Mouse (Mus musculus) layer of hippocampus, adult 11-12 months (tissue): ENCODE measurements around the gene Acad12.
"Not testable (repeated sequence)": the region's sequence is repeated elsewhere in the genome, so short reads cannot be mapped to it uniquely, and the experiment has no call there.

Experiments used
- DNase-seq: peaks from one replicate; pipeline ENCODE4 v3.0.0; 2022; ENCODE audit warnings: low spot score

The Acad12 gene

DNA sequence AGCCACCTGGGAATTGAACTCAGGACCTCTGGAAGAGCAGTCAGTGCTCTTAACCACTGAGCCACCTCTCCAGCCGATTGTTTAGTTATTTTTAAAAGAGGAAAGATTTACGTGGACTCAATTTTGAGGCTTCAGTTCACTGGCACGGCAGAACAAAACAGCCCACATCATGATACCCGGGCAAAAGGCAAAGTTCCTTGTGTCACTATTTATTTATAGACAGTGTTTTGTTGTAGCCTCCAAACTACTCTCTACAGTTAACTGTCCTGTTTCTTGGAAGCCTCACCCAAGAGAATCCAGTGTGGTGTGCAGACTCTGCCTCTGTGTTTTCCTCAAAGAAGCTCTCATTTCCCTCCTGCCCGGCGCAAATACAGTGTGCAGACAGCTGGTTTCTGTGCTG is 6.7 kb downstream of the Acad12 start:
- no peak for DNase-seq

DNA sequence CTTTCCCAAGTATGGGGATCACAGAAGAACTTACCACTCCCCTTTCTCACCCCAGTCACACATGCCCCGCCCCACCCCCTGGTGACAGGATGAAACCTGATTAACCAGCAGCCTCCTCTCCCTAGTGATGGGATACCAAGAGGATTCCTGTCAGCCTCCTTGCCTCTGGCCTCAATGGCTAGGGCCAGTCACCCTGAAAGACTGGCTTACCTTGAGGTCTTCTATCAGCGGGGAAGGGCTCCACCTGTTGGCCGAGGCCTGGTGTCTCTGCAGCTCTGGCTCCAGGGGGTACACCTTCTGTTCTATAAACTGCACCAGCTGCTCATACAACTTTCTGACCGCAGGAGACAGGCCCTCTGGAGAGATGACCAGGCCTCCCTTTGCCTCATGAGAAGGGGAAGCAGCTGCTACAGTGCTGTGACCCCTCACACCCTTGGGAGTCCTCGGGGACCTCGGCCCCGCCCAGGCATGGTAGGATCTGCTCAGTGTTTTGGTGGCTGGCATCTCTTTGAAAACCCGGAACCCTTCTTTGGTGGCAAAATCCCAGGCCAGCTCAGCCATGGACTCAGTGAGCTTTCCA is 9.1 kb downstream of the Acad12 start:
- DNase-seq, result not testable (repeated sequence)

- DNase-seq, result peak; percentile 81
Observed at GRCm38 (mm10) chr5:121606151-121606550, 12.6 kb downstream of the Acad12 start.

DNA sequence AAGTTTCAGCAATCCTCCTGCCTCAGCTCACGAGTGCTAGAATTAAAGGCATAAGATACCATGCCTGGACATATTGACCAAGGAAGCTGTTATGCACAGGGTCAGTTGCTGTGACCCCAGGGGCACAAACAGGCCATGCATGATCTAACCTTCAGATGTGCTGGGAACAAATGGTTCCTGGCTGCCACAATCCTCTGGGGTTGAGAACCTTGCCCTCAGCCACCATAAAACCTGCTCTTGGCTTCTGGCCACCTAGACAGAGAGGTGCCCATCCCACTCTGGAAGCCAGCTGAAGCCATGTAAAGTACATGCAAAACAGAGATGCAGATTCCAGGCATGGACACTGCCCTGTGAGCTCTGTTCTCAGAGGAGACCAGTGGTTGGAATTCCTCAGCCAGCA is 14.9 kb downstream of the Acad12 start:
- not testable (repeated sequence) for DNase-seq

GRCm38 (mm10) chr5:121601547-121602299 is 17.0 kb downstream of the Acad12 start:
- DNase-seq, result peak; percentile 91

DNA sequence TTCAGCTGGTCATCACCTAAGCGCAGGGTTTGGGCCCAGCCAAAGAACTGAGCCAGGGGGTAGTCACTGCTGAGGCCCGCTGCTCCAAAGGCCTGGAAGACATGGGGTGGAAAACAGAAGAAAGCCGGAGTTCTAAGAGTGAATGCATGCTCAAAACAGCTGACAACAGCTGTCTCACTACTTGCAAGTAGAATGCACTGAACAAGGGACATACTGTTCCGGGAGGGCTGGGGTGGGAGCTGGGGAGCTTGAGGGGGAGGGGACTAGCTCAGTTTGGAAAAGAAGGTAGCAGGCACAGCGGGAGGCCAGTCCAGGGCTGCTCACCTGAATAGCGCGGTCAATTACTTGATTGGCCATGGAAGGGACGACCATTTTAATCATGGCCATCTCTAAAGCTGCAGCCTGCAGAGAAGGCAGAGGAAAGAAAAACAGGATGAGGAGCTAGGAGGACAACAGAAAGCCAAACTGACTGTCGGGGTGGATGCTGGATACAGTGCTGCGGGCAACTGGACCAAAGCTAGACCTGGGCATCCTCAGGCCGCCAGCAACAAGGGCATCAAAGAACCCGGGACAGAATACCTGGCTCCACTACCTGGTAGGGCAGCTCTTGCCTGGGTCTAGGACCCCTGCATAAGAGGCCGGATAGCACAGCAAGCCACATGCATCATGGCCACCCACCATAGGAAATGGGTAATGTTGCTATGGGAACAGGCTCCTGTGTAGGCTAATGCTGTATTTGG is 19.7 kb downstream of the Acad12 start:
- DNase-seq, result no peak

DNA sequence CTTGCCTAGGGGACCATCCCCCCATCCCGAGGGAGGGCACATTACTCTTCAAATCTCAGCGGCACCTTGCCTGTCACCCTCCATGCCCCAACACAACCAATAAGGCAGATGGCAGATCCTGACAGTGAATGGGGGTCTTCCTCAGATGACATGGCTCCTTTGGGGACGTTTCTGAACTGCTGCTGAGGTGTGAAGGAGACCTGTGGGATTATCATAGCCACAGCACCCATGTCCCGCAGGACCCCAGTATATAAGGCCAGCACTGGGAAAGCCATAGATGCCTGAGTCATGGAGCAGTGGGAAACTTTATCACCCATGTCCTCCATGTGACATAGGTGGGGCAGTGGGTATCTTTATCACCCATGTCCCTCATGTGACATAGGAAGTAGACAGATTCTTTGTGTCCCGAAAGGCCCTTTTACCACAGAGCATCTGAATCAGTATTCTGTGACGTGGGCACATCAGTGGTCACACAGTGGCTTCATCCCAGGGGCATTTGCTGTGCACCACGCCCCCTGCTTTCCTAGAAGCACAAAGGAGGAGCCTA is 20.7 kb downstream of the Acad12 start:
- no peak for DNase-seq

- DNase-seq, result no peak
Observed at GRCm38 (mm10) chr5:121597332-121597731, 21.4 kb downstream of the Acad12 start.

GRCm38 (mm10) chr5:121596226-121596625 is 22.5 kb downstream of the Acad12 start:
- no peak for DNase-seq

GRCm38 (mm10) chr5:121595758-121596157 is 23.0 kb downstream of the Acad12 start:
- DNase-seq, result no peak

- no peak for DNase-seq
Observed at GRCm38 (mm10) chr5:121594714-121595313, 23.9 kb downstream of the Acad12 start.

DNA sequence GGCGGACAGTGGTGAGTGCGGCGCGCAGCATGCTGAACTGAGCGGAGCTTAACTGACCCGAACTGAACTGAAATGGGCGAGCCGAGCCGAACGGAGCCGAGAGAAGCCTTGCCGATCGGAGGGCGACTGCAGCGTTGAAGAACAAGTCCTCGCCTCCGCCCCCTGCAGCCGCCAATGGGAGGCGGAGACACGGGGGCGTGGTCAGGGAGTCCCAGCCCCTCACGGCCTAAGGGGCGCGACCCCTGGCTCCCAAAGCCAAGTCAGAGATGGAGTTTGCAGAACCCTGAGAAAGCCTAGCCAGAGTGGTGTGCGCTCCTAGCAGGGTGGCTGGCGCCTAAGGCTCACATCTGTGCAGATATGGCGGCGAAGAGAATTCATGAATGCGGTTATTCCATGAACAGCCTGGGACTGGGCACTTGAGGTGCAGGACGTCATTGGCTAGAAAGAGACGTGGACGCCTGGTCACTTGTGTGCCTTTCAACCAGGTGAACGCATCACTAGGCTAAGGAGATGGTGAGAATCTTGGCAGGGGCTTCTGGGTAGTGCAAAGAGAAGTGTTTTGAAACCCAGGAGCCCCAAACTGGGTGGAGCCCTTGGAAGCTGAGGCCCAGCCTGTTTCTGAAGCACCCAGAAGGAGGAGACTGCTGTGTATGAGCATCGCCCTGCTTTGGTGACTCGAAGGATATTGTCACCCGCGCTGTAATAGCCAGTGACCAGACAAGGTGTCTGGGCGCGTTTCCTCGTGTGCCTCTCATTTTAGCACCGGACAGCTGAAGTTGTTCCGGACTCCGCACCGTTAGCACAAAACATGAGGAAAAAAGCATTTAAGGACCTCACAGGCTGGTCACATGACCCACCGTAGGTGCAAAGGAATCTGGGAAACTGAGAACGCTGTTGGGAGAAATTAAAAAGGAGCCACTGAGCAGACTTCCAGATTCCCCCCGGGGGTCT is 25.0 kb downstream of the Acad12 start, which contains the start of gene Aldh2:
Gene Aldh2 (minus strand): TSS at position 374 of the 951 bp plus-strand sequence.
- DNase-seq, result peak; percentile 81

DNA sequence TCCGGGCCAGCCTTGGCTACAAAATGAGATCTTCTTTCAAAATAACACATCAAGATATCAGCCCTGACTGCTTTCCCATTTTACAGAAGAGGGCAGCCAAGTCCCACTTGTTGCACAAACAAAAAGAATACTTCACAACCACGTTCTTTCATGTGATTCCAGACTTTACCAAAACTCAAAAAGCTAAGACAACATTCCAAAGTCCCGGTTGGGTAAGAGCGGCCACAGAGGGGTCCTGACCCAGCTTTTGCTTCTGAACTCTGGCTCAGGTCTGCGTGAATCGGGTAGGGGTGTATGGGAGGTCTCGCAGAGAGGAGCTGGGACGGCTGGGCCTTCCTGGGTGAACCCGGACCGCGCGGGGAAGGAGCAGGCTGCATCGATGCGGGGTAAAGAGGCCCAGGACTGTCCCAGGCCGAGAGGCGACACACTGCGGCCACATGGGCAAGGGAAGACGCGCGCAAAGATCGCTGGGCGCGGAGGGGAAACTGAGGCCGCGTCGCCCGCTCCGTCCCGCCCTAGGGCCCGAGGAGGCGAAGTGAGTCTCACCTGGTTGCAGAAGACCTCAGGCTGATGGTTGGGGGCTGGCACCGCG is 25.8 kb downstream of the Acad12 start:
- DNase-seq, result no peak

DNA sequence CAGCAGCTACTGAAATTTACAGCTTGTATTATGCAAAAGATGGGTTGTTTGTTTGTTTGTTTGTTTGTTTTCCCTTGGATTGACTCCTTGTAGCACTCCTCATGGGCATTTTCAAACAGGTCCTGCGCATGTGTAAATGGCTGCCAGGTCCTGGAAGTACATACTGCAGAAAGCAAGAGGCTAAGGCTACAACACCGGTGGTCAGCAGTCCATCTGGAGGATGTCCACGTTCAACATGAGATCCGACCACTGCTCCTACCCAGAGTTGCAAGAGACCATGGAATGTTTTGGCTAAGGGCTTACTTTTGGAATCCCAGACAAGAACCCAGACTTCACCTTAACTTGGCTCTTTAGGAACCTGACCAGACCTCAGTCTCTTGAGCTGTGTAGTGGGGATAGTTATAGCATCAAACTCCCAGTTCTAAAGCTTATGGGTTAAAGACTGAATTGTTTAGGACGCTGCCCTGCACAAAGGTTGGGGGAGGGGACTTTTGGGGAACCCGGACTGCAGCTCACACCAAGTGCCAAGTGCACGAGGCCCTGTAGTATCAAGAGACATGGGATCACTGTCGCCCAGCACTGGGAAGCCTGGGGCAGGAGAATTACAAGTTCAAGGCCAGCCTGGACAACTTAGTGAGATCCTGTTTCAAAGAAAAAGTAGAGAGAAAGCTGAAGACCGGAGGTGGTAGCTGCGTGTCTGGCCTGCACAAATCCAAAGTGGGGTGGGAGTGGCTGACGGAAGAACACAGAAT is 26.5 kb downstream of the Acad12 start:
- DNase-seq, result no peak

DNA sequence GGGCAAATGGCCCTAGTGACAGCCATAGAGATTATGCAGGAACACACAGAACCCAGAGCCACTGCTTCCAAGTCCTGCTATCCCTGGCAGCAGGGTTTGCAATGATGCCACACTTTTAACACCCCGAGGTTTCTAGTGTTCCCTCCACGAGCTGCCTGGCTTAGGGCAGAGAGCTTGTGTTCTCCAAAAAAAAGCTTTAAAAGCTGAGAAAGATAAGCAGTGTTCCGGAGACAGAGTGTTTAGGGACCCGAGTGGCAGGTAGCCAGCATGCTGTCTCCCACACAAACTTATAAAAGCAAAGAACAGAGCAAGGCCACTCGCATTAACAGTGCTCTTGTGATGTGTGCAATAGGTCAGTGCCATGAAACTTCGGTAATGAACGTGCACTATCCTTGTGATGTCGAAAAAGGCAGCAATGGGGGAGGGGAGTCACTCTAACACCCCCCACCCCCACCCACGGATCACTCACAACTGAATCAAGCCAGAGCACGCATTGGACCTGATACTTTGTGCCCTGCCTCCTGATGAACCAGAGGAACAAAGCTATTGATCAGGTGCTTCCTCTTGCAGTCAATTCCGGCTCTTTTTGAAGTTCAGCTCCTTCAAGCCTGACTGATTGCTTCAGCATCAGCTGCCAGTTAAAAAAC is 27.2 kb downstream of the Acad12 start:
- DNase-seq, result no peak

DNA sequence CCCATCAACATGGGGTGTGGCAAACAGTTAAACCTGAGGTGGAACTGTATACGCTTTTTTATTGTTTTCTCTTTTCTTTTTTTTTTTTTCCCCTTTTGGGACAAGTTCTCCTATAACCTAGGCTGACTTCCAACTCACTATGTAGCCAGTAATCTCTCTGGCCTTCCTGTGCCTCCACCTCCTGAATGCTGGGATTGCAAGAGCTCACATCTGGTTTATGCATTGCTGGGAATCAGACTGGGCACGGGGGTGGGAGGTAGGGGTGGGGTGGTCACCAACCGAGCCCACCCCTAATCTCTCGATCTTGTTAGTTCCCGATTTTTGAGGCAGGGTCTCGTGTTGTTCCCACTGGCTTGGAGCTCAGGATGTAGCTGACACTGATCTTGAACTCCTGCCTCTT is 28.8 kb downstream of the Acad12 start:
- no peak for DNase-seq

DNA sequence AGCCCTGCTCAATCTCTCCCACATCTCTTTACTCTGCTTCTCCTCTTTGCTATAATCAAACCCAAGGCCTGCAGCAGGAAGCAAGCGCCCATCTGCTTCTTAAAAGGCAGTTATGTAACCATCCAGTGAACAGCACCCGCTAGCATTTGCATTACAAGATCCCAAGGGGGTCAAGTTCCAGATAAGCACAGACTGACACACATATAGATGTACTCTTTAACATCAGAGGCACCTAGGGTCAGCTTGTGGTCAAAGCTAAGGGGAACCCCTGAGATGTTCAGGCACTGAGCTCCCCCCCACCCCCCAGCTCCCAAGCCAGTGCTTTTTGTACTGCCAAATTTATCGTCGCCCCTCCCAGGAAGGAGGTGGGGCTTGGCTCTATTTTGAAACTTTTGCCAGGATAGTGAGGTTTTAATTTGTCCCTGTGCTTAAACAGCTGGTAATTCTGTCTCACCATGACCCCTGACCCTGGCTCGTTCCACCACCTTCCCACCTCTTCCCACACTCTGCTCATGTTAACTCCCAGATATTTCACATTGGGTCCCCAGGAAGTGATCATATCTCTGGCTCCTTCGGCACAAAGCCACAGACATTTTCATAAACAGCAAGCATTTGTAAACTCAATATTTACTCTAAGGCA is 32.2 kb downstream of the Acad12 start:
- DNase-seq, result peak; percentile 66

- DNase-seq, result no peak
Observed at GRCm38 (mm10) chr5:121585699-121586098, 33.0 kb downstream of the Acad12 start.

- no peak for DNase-seq
Observed at GRCm38 (mm10) chr5:121585005-121585404, 33.7 kb downstream of the Acad12 start.
